Mouse (Mus musculus): ENCODE data around the gene Gm20388. TPM values are rescaled to one million over a fixed set of nuclear protein-coding genes. Genes with fewer than 3 reads are reported as not detected.
"Not testable (repeated sequence)": the region's sequence is repeated elsewhere in the genome, so short reads cannot be mapped to it uniquely, and the experiment has no call there.

The Gm20388 gene
- total RNA-seq, 1 experiment from 2014 or later, result 35.7 TPM

DNA sequence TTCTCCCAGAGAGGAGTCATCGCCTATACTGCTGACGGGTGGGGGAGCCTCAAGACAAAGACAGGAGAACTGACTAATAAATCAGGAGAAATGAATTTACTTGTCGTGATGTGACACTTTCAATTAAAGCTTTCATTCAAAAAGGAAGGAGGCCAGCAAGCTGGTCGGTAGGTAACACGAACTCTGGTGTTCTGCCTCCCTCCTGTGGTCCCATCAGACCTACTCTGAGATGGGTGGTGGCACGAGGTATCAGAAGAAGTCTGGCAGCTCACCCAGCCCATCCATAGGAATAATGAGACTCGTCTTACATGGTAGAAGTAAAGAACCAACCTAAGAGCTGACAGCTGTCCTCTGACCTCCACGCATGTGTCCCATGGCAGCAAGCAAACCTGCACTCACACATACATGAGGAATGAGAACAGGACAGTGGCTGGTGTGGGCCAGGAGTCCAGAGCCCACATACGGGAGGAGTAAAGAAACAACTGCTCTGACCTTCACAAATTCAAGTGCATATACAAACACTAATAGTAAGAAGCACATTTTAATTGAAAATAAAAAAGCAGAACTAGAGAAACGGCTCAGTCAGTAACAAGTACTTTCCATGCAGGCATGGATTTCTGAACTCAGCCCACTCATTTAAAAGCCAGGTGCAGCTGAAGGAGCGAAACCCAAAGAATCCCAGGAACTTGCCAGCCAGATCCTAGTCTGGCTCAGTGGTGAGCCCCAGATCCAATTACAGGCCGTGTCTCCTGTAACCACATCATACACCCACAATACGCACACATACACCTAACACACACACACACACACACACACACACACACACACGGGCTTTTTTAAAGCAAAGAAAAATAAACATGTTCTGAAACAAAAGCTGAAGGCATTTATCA is 3093.6 kb downstream of the Gm20388 start:
- peak; percentile 19; the same call in 1 of the 2 replicates for ATAC-seq (replicated peaks; ENCODE audit: low read depth, poor library complexity, severe bottlenecking)

DNA sequence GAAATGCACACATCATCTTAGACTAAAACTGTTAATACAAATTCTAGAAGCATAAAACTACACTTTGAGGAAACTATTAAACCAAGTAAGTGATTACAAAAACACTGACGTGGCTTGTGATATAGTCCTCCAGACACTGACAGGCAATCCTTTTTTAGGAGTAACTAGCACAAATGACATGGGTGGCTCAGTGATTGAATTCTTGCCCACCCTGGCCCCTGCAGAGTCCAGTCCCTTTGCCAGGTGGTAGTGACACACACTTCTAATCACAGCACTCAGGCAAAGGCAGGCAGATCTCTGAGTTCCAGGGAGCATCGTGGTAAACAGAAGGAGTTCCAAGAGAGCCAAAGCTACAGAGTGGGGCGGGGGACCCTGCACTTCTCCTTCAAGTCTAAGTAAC is 3094.7 kb downstream of the Gm20388 start:
- ATAC-seq (replicated peaks; ENCODE audit: low read depth, poor library complexity, severe bottlenecking), result no peak

DNA sequence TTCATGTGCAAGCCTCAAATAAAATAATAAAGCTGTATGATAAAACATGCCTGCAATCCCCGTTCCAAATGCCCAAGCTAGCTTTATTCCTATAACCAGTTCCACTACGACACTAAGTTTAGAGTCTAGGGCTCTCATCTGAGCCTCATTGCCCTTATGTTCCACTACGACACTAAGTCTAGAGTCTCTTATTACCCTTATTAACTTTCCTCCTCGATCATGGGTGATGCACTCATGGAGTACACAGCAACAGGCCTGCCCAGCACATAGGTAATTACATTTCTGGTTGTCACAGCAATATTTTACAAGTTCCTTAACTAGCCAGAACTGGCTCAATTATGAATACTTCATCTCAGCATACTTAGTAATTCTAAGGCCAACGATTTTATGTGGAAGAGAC is 3095.2 kb downstream of the Gm20388 start:
- no peak for ATAC-seq (replicated peaks; ENCODE audit: low read depth, poor library complexity, severe bottlenecking)

DNA sequence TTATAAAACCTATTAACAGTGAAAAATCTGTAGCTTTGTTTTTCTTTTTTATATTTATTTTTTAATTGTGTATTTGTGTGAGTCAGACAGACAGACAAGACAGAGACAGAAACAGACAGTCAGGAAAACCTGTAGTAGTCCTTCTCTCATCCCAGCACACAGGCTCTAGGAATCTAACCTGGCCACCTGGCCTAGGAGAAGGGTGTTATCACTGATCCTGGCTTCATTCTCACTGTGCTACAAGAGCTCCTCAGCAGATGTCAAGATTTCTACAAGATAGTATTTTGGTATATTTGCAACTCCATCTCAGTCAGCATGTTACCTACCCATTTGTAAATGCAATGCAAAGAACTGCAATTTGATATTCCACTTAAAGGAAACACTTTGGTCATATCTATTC is 3100.7 kb downstream of the Gm20388 start:
- ATAC-seq (replicated peaks; ENCODE audit: low read depth, poor library complexity, severe bottlenecking), result no peak

DNA sequence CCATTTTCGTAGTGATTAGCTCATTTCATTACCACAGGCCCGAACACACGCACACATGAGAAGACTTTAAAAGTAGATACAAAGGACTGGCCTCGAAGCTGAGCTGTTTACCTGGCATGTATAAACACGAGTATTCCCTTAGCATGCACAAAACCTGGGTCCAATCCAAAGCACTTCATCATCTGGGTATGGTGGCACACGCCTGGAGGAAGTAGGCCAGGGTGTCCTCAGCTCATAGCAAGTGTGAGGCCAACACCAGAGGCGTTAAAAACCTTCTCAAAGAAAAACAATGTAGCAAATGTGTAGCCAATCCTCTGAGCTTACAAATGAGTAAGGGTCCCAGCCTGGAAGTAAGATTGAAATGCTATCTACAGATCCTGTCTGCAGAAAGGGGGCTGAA is 3103.8 kb downstream of the Gm20388 start:
- no peak for ATAC-seq (replicated peaks; ENCODE audit: low read depth, poor library complexity, severe bottlenecking)

DNA sequence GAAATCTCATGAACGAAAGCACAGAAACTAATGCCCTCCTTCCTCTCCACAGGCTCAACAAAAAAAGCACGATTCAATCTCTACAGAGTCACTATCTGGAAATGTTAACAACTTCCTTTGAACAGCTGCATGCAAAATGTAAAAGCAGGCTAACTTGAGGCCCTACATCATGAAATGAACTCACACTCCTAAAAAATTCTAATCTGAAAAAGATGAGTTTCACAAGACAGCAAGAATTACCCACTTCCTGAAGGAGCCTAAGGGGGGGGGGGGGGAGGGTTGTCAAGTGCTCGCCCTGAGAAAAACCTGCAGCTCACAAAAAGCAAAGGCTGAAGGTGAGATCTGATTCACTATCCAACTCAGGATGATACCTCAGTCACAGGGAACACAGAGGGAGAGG is 3104.4 kb downstream of the Gm20388 start:
- ATAC-seq (replicated peaks; ENCODE audit: low read depth, poor library complexity, severe bottlenecking), result peak; percentile 36

DNA sequence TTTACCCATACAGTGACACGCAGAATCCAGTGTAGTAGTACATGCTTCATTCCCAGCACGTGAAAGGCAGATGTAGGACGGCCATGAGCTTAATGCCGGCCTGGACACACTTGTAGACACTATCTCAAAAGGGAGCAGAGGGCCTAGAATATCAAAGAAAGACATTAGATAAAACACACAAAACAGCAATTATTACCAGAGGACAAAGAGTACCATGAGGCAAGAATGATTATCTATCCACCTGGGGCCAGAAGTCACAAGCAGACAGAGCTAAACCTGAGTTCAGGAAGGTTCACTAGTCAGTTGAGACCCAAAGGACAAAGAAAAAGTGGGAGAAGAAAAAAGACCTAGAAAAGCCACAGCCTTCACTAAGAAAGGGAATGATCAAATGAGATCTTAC is 3106.5 kb downstream of the Gm20388 start:
- no peak for ATAC-seq (replicated peaks; ENCODE audit: low read depth, poor library complexity, severe bottlenecking)

DNA sequence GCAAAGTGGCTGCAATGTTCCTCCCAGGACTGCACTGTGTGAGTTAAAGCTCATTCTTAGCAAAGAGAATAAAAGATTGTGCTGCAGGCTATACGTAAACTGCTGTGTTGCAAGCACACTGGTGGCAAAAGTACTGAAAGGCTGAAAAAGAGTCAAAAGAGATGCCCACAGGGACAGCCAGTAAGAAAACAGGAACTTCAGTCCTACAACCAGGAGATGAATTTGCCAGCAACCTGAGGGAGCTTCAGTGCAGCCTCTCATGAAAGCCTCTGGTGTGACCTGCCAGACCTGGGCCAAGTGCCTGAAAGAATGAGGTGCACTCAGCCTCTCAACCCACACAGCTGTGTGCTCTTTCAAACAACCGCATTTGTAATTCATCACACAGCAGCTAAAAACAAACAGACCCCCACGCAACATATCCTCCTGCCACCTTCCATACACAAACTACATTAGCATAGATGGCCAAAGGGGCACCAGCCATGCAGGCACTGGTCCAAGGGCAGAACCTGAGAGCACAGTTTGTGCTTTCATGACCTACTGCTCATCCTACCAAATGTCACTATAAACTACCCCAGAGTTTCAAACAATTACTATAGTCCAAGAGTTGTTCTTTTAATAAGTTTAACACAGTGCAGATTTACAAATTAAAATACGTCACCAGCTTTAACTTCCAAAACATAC is 3108.0 kb downstream of the Gm20388 start:
- ATAC-seq (replicated peaks; ENCODE audit: low read depth, poor library complexity, severe bottlenecking), result peak; percentile 48

DNA sequence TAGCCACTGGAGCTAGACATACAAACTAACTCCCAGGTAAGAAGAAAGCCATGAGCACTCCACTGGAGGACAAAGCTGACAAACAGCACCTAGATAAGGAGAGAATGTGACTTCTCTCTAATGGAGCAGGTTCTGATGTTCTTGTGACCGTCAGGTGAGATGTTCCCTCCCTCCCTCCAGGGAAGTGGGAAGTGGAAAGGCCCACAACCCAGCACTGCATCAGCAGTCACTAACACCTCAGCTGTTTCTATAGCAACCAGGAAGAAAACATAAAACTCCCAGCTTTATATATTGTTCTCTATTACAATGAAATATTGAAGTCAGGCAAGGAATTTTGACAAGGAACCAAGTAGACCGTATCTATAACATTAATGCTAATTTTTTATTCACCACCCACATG is 3109.4 kb downstream of the Gm20388 start:
- ATAC-seq (replicated peaks; ENCODE audit: low read depth, poor library complexity, severe bottlenecking), result no peak

DNA sequence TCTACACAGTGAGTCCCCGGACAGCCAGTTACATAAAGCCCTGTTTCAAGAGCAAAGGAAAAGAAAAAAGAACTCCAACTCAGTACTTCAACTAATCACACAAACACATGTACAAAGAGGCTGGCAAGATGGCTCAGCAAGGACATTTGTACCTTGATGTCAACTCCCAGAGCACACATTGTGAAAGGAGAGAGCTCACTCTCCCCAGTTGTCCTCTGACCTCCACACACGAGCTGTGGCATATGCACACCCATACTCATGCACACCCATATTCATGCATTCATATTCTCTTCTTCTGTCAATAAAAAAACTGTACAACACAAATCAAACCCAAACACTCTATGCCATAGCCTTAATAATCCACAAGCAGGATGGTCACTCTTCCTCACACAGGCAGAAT is 3110.2 kb downstream of the Gm20388 start:
- ATAC-seq (replicated peaks; ENCODE audit: low read depth, poor library complexity, severe bottlenecking), result no peak

DNA sequence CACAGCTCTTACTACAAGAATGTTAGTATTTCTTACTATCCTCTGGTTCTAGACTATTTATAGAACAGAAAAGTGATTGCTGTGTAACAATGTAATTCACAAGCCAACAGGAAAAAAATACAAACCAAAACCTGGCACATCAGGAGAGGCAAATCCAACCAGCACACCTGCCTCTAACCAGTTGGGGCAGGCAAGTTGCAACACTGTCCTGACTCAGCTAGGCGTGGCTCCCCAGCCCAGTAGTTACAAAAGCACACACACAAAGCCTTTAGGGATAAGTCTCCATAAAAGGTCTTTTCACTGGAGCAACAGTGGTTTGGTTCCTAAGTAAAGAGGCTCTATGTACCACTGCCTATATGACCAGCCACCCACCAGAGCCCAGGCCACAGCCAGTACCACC is 3110.6 kb downstream of the Gm20388 start:
- ATAC-seq (replicated peaks; ENCODE audit: low read depth, poor library complexity, severe bottlenecking), result no peak

DNA sequence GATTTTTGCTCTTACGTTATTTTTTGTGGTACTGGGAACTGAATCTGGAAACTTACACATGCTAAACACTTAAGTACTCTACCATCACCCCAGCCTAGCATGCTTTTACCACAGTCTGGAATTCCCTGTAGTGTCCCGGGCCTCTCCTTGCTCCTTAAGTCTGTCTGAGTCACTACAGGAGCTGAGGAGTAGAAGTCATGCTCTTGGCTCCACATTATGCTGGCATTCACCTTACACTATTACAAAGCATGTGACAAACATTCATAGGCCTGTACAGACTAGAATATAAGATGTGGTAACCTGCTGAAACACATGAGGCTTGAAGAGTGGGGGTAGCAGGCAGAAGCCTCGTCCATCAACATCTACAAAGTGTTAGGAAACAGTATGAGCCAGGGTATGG is 3112.1 kb downstream of the Gm20388 start:
- no peak for ATAC-seq (replicated peaks; ENCODE audit: low read depth, poor library complexity, severe bottlenecking)

DNA sequence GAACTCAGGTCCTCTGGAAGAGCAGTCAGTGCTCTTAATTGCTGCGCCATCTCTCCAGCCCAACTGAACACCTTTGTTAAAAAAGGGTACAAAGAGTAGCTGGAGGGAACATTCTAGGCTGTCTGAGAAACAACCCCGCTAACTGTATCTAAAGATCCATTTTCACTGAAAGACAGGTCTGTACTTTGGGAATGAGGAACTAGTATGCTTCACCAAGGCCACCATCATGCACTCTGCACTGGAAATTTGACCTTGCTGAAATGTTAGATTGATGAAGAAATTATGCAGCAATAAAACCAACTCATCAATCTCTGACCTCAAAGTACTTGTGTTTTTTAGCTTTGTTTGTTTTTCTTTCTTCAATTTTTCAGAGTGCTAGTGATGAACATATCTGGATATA is 3113.6 kb downstream of the Gm20388 start:
- ATAC-seq (replicated peaks; ENCODE audit: low read depth, poor library complexity, severe bottlenecking), result 0 out of 2 replicates have a peak, but pooled peaks have one; percentile 12

DNA sequence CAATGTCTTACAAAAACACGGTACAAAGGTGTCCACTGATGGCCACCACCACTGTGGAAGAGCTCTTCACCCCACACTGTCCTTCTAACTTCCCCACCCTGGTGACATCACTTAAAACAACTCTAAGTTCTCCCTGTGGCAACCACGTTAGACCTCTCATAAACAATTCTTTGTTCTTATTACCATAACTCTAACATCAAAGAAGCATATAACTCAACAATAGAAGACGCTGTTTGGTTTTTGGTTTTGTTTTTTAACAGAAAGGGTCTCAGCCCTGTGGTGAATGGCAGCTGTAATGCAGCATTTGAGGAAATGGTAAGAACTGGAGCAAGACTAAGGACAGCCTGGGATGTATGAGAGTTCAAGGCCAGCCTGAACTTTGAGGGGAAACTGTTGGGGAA is 3115.3 kb downstream of the Gm20388 start:
- ATAC-seq (replicated peaks; ENCODE audit: low read depth, poor library complexity, severe bottlenecking), result no peak

DNA sequence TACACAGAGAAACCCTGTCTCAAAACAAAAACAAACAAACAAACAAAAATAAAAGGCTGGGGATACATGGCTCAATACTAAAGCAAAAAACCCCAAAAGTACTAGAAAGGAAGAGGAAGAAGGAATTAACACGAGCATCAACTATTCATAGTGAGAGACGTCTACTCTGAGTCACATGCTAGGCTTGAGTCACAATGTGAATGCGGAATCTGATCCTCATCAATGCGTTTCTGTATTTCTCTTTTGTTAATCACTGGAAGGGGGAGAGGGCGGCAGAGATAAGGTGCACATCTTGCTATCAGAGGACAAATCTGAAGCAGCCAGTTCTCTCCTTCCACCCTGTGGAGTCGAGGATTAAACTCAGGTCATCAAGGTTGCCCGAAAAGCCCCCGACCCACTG is 3117.1 kb downstream of the Gm20388 start:
- ATAC-seq (replicated peaks; ENCODE audit: low read depth, poor library complexity, severe bottlenecking), result no peak

DNA sequence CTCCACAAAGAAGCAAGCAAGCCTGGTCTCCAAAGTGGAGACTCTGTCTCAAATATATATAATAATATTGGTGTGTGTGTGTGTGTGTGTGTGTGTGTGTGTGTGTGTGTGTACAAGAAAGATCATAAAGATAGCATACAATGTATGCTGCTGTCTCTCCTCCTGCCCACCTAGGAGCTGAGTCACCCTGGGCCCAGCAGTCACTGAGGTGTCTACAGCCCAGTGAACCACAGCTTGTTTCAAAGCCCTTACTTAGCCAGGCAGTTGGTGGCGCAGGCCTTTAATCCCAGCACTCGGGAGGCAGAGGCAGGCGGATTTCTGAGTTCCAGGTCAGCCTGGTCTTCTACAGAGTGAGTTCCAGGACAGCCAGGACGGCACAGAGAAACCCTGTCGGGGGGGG is 3119.4 kb downstream of the Gm20388 start:
- ATAC-seq (replicated peaks; ENCODE audit: low read depth, poor library complexity, severe bottlenecking), result not testable (repeated sequence)

DNA sequence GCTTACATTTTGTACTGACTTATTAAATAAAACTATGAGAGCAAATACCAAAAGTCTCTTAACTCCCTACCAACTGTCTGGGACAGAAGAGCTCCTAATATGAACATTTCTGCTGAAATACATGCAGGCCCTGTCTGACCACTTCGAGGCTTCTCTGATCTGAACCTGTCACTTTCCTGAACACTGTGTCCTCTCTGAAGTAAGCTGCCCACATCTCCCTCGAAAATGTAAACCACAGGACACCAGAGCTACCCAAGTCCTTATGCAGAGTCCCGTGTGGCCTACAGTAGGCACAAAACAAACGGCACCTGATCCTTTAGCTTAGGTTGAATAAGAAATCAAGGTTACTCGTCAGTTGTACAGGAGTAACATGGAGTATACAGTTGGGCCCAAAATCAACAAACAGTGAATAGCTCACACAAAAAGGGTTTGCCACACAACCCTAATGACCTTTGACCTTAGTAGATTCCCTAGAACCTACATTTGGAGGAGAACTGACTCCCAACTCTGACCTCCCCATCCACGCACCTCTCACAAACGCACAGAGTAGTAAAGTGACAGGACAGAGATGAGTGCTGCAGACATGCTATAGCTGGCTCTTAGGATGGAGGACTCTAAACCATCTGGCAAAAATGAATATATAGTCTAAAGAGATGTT is 3120.8 kb downstream of the Gm20388 start:
- ATAC-seq (replicated peaks; ENCODE audit: low read depth, poor library complexity, severe bottlenecking), result no peak

DNA sequence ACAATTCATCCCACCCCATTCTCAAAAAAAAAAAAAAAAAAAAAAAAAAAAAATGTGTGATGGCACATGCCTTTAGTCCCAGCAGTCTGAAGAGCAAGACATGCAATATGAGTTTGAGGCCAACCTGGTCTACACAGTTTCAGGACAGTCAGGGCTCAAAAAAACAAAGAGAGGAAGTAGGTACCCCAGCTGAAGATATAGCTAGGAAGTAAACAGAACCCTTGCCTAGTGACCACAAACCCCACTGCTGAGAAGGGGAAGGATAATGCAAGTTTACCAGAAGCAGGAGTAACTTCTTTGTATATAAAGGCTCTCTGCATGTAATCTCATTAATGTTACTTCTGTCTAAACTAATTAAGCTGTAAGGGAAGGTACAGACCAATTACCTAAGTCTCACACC is 3122.1 kb downstream of the Gm20388 start:
- peak; percentile 75 for ATAC-seq (replicated peaks; ENCODE audit: low read depth, poor library complexity, severe bottlenecking)

DNA sequence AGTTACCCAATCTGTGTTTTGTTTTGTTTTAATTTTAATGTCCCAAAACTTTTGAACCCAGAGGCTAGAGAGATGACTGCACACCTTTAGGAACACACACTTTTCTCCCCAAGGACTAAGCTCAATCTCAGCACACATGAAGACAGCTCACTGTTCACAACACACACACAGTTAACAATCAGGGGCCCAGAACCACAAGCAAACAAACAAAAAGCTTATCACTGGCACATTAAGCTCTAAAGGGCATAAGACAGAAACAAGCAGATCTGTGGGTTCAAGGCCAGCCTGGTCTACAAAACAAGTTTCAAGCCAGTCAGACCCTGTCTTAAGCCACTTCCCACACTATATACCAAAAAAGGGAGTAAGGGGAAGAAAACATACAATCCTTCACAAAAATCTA is 3122.8 kb downstream of the Gm20388 start:
- no peak for ATAC-seq (replicated peaks; ENCODE audit: low read depth, poor library complexity, severe bottlenecking)

DNA sequence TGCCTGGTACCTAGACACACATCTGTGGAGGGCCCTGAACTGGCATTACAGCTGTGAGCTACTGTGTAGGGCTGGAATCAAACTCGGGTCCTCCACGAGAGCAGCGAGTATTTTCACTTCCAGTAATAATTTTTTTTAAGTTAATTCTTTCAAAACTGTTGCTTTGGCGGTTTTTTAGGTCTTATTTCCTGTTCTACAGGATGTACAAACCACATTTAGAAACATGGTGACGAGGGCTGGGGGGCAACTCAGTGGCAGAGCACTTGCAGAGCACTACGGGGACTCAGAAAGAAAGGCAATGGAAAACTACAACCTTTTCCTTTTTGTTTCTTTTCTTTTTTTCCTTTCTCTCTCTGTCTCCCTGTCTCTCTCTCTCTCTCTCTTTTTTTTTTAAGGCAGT is 3123.5 kb downstream of the Gm20388 start:
- ATAC-seq (replicated peaks; ENCODE audit: low read depth, poor library complexity, severe bottlenecking), result peak; percentile 58

DNA sequence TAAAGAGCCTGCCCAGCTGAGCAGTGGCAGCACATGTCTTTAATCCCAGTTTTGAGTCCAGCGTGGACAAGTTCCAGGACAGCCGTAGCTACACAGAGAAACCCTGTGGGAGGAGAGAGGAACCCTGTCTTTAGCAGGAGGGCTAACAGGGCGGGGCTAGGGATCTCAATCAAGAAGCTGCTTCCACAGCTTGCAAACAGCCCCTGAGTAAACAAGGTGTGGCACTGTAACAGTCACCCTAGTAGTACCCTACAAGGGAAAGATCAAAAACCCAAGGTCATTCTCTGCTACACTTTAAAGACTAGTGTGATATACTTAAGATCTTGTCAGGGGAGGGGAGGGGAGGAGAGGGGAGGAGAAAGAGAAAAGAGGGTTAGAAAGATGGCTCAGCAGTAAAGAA is 3126.3 kb downstream of the Gm20388 start:
- peak; percentile 14; the same call in 1 of the 2 replicates for ATAC-seq (replicated peaks; ENCODE audit: low read depth, poor library complexity, severe bottlenecking)

Data from common myeloid progenitor, adult 5-6 weeks (primary cell).